Mouse (Mus musculus) bone marrow, adult 2 months (tissue): Measurements from ENCODE around the gene Rpp21.

Source experiments
- CTCF ChIP-seq: fragments of 200-500 bp; IDR thresholded peaks from 2 replicates; pipeline ENCODE4 v1.5.1; 2011; ENCODE audit warnings: low read length, control low read depth; ENCODE audit not compliant: control insufficient read depth, insufficient read depth
- POLR2A ChIP-seq: fragments of 200-500 bp; IDR thresholded peaks from 2 replicates; pipeline ENCODE4 v1.6.1; 2011; ENCODE audit warnings: low read depth, mild to moderate bottlenecking, control low read depth, low read length, borderline replicate concordance; ENCODE audit not compliant: control insufficient read depth

DNA sequence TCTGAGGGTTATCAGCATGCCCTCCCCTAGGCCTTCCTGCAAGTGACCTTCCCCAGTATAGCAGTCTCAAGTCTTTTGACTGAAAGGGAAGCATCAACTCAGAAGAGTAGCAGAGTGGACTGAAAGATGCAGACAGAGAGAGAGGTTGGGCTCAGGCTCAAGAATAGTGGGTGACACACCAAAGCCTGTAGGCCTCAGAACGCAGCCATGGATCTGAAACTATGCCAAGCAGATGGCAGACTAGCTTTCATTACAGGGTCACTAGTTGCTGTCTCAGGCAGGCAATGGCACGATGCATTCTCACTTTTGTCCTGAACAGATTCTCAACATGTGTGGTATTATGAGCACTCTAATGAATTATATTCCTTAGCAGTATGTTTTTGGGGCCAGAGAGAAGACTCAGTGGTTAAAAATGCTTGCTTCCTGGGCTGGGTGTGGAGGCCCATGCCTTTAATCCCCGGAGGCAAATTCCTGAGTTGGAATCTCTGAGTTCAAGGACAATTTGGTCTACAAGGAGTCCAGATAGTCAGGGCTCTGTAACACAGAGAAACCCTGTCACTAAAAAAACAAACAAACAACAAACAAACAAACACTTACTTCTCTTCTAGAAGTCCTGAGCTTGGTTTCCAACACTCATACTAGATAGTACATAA lies 6.5 kb upstream of the Rpp21 start:
- TF ChIP-seq POLR2A (no peak), CTCF (no peak)
